Mouse (Mus musculus) heart, postnatal 0 days (tissue): ENCODE results near the gene Lck. TPM values are rescaled to one million over a fixed set of nuclear protein-coding genes. Genes with fewer than 3 reads are reported as not detected.

Experiments
- ATAC-seq: fragments of 200-750 bp; cut with Nextera tagmentation; 2 replicates; pipeline ENCODE4 v1.8.0; 2017; ENCODE audit warnings: low read depth, moderate number of reproducible peaks, moderate library complexity; ENCODE audit not compliant: insufficient read depth
- DNase-seq: peaks from one replicate; pipeline ENCODE4 v3.0.0-alpha.2; 2016; ENCODE audit warnings: low spot score
- H3K27ac ChIP-seq: fragments of 300-500 bp; sonication (generic); 2 replicates; pipeline ENCODE4 v1.5.1; 2014; ENCODE audit warnings: low read depth, mild to moderate bottlenecking
- H3K27me3 ChIP-seq: fragments of 300-500 bp; sonication (generic); 2 replicates; pipeline ENCODE4 v1.6.1; 2014; ENCODE audit warnings: low read length, mixed read lengths; ENCODE audit not compliant: control insufficient read depth, insufficient read depth
- H3K36me3 ChIP-seq: fragments of 300-500 bp; sonication (generic); replicated peaks from 2 replicates; pipeline ENCODE4 v1.6.1; 2014; ENCODE audit warnings: low read length, mixed read lengths; ENCODE audit not compliant: control insufficient read depth, insufficient read depth
- H3K4me1 ChIP-seq: fragments of 300-500 bp; sonication (generic); 2 replicates; pipeline ENCODE4 v1.6.1; 2014; ENCODE audit warnings: antibody characterized with exemption; ENCODE audit not compliant: control insufficient read depth, insufficient read depth
- H3K4me2 ChIP-seq: fragments of 300-500 bp; sonication (generic); 2 replicates; pipeline ENCODE4 v1.6.1; 2014; ENCODE audit warnings: low read depth, mild to moderate bottlenecking, low read length, moderate library complexity
- H3K4me3 ChIP-seq: fragments of 300-500 bp; sonication (generic); 2 replicates; pipeline ENCODE4 v1.5.1; 2014; ENCODE audit warnings: low read depth, low read length
- H3K9ac ChIP-seq: fragments of 300-500 bp; sonication (generic); replicated peaks from 2 replicates; pipeline ENCODE4 v1.6.1; 2014; ENCODE audit warnings: low read depth, low read length, mixed read lengths
- H3K9me3 ChIP-seq: fragments of 300-500 bp; sonication (generic); replicated peaks from 2 replicates; pipeline ENCODE4 v1.6.1; 2016; ENCODE audit warnings: low read length; ENCODE audit not compliant: control insufficient read depth
- CTCF ChIP-seq: IDR thresholded peaks from 2 replicates; pipeline ENCODE4 v1.5.1; 2016; ENCODE audit warnings: antibody characterized with exemption, control low read depth, low read depth
- EP300 ChIP-seq: IDR thresholded peaks from 2 replicates; pipeline ENCODE4 v1.6.1; 2016; ENCODE audit warnings: antibody characterized with exemption, low read depth
- WGBS: fragments of 180-500 bp; shearing (Covaris S2); extraction: QIAGEN DNeasy Blood & Tissue Kit; methylation state at CpG from one replicate; pipeline ENCODE4 v1.1.7; 2014; 5-methylcytosine and 5-hydroxymethylcytosine counted together
- polyA plus RNA-seq: library from polyadenylated mRNA; unstranded; fragments of >200 nt; fragmentation: Nextera tagmentation; extraction: Ambion mirVana; gene quantifications from 2 replicates; pipeline ENCODE4 v1.2.1, GENCODE M21; 2015
- total RNA-seq: library from RNA; depleted of rRNA; stranded (reverse); fragments of >200 nt; gene quantifications from 2 replicates; pipeline ENCODE4 v1.2.3, GENCODE M21; 2014; ENCODE audit warnings: low replicate concordance

Gene Lck
- total and polyA plus RNA-seq, 2 experiments from 2014 or later, result 0.71 to 2.0 TPM

GRCm38 (mm10) chr4:129576863-129577491 lies 3.5 kb upstream of the Lck start:
- ATAC-seq, result peak; percentile 21; the same call in 1 of the 2 replicates
- Histone ChIP-seq H3K9me3 (no peaks in the 10 kb centered on the region), H3K27ac (no peak overlapping the region), H3K4me3 (peak overlapping the region; percentile 26; the same call in 1 of the 2 replicates), H3K9ac (0 out of 2 replicates have a peak overlapping the region, but pooled peaks have one; percentile 30), H3K4me1 (peaks cover 13% of the 10 kb centered on the region; the same call in 1 of the 2 replicates), H3K36me3 (no peaks in the 10 kb centered on the region), H3K27me3 (no peaks in the 10 kb centered on the region), H3K4me2 (peak overlapping the region; percentile 51)
- TF ChIP-seq CTCF (peak; percentile 45), EP300 (no peak)
- DNase-seq, result peak; percentile 50
- WGBS, result 26% methylated on average over 21 of the region's 21 CpGs

GRCm38 (mm10) chr4:129575171-129575844 lies 1.9 kb upstream of the Lck start:
- TF ChIP-seq CTCF (no peak), EP300 (no peak)
- 44% methylated on average over 7 of the region's 8 CpGs for WGBS
- peak; percentile 42; the same call in 1 of the 2 replicates for ATAC-seq
- peak; percentile 52 for DNase-seq
- H3K36me3 ChIP-seq, result no peaks in the 10 kb centered on the region
- H3K27ac ChIP-seq, result peak overlapping the region; percentile 36; the same call in 1 of the 2 replicates
- H3K4me2 ChIP-seq, result peak overlapping the region; percentile 17; the same call in 1 of the 2 replicates
- H3K4me3 ChIP-seq, result no peak overlapping the region
- H3K4me1 ChIP-seq, result peaks cover 13% of the 10 kb centered on the region; the same call in 1 of the 2 replicates
- no peaks in the 10 kb centered on the region for H3K27me3 ChIP-seq
- H3K9me3 ChIP-seq, result no peaks in the 10 kb centered on the region
- H3K9ac ChIP-seq, result no peak overlapping the region

- WGBS, result 95% methylated on average over 4 of the region's 4 CpGs
- TF ChIP-seq CTCF, result no peak
- DNase-seq (no peak), ATAC-seq (no peak)
- H3K4me3 ChIP-seq, result no peak overlapping the region
- H3K4me2 ChIP-seq, result peak overlapping the region; percentile 38; the same call in 1 of the 2 replicates
- H3K27me3 ChIP-seq, result no peaks in the 10 kb centered on the region
- H3K36me3 ChIP-seq, result no peaks in the 10 kb centered on the region
- H3K4me1 ChIP-seq, result 0 out of 2 replicates have a peak, but pooled peaks cover 6% of the 10 kb centered on the region
- H3K27ac ChIP-seq, result peak overlapping the region; percentile 40; the same call in 1 of the 2 replicates
- H3K9ac ChIP-seq, result no peak overlapping the region
- H3K9me3 ChIP-seq, result no peaks in the 10 kb centered on the region
Measured at GRCm38 (mm10) chr4:129573093-129573370, 409 bp downstream of the Lck start.

- Histone ChIP-seq H3K36me3 (no peaks in the 10 kb centered on the region), H3K27me3 (no peaks in the 10 kb centered on the region), H3K4me2 (peak overlapping the region; percentile 38; the same call in 1 of the 2 replicates), H3K4me1 (0 out of 2 replicates have a peak, but pooled peaks cover 6% of the 10 kb centered on the region), H3K9me3 (no peaks in the 10 kb centered on the region), H3K27ac (peak overlapping the region; percentile 40; the same call in 1 of the 2 replicates), H3K4me3 (no peak overlapping the region), H3K9ac (no peak overlapping the region)
- no peak; the same call in 1 of the 2 replicates for ATAC-seq
- DNase-seq, result no peak
- WGBS, result 49% methylated on average over 13 of the region's 13 CpGs
- TF ChIP-seq EP300 (no peak), CTCF (no peak)
Measured at GRCm38 (mm10) chr4:129572236-129573092, 977 bp downstream of the Lck start.

DNA sequence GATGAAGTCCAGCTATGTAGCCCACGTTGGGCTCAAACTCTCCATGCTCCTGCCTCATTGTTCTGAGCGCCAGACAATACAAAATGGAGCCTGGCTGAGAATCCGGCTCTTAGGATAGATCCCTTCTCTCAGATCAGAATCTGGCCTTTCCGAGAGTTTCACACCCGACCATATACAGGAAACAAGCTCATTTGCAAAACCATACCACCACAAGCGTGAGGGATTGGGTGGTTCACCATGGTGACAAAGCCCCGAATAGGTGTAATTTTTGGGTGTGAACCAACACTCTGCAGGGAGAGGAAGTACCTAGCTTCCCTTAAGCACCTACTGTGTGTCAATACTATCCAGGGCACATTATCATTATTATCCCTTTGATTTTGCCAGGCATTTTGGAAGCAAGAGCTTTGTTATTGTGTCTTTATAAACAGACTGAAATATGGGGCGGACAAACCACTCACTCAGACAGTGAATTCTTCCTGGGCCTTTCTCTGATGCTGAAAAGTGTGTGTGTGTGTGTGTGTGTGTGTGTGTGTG lies 1.8 kb downstream of the Lck start:
- Histone ChIP-seq H3K9ac (no peak overlapping the region), H3K27ac (no peak overlapping the region), H3K36me3 (no peaks in the 10 kb centered on the region), H3K4me2 (no peak overlapping the region), H3K27me3 (no peaks in the 10 kb centered on the region), H3K4me3 (no peak overlapping the region), H3K9me3 (no peaks in the 10 kb centered on the region), H3K4me1 (0 out of 2 replicates have a peak, but pooled peaks cover 6% of the 10 kb centered on the region)
- 68% methylated on average over 8 of the region's 8 CpGs for WGBS
- ATAC-seq (no peak), DNase-seq (no peak)
- TF ChIP-seq CTCF, result no peak
- TF ChIP-seq EP300, result no peak
